Mouse (Mus musculus) CH12.LX (cell line): Measurements from ENCODE around the gene 2310007B03Rik.

ENCODE experiments used
- CTCF ChIP-seq, 2 experiments: IDR thresholded peaks in 1 of 2; conservative IDR thresholded peaks in 1 of 2; 2 replicates each; pipeline ENCODE4 v1.5.1; 2011 to 2012; ENCODE audit warnings: low read depth in 2 of 2, low read length in 2 of 2, improper control_type of control experiment in 1 of 2, inconsistent platforms in 1 of 2, mild to moderate bottlenecking in 1 of 2, moderate library complexity in 1 of 2
- E2F4 ChIP-seq: IDR thresholded peaks from 2 replicates; pipeline ENCODE4 v1.6.1; 2011; ENCODE audit warnings: low read depth, low read length, improper control_type of control experiment; ENCODE audit not compliant: insufficient replicate concordance
- JUND ChIP-seq: conservative IDR thresholded peaks from 2 replicates; pipeline ENCODE4 v1.6.1; 2011; ENCODE audit warnings: low read depth, low read length, improper control_type of control experiment
- MAFK ChIP-seq: IDR thresholded peaks from 2 replicates; pipeline ENCODE4 v1.6.1; 2011; ENCODE audit warnings: low read length, improper control_type of control experiment; ENCODE audit not compliant: insufficient replicate concordance
- MEF2A ChIP-seq: IDR thresholded peaks from 2 replicates; pipeline ENCODE4 v1.6.1; 2014; ENCODE audit warnings: low read depth, mild to moderate bottlenecking, inconsistent platforms, low read length, improper control_type of control experiment, borderline replicate concordance
- MXI1 ChIP-seq: IDR thresholded peaks from 2 replicates; pipeline ENCODE4 v1.6.1; 2011; ENCODE audit warnings: mild to moderate bottlenecking, low read depth, low read length, improper control_type of control experiment
- MYC ChIP-seq: IDR thresholded peaks from 2 replicates; pipeline ENCODE4 v1.6.1; 2011; ENCODE audit warnings: low read depth, mild to moderate bottlenecking, improper control_type of control experiment, low read length
- PAX5 ChIP-seq: IDR thresholded peaks from 2 replicates; pipeline ENCODE4 v1.6.1; 2012; ENCODE audit warnings: low read length, inconsistent platforms, mixed read lengths
- POLR2A ChIP-seq: IDR thresholded peaks from 2 replicates; pipeline ENCODE4 v1.6.1; 2011; ENCODE audit warnings: low read depth, mild to moderate bottlenecking, improper control_type of control experiment, low read length
- POLR2AphosphoS2 ChIP-seq: IDR thresholded peaks from 2 replicates; pipeline ENCODE4 v1.6.1; 2011; ENCODE audit warnings: low read depth, low read length, improper control_type of control experiment
- ZMIZ1 ChIP-seq: IDR thresholded peaks from 2 replicates; pipeline ENCODE4 v1.6.1; 2012; ENCODE audit warnings: low read depth, mild to moderate bottlenecking, inconsistent platforms, low read length, improper control_type of control experiment
- ZNF384 ChIP-seq: IDR thresholded peaks from 2 replicates; pipeline ENCODE4 v1.6.1; 2012; ENCODE audit warnings: low read depth, low read length, improper control_type of control experiment, inconsistent platforms

DNA sequence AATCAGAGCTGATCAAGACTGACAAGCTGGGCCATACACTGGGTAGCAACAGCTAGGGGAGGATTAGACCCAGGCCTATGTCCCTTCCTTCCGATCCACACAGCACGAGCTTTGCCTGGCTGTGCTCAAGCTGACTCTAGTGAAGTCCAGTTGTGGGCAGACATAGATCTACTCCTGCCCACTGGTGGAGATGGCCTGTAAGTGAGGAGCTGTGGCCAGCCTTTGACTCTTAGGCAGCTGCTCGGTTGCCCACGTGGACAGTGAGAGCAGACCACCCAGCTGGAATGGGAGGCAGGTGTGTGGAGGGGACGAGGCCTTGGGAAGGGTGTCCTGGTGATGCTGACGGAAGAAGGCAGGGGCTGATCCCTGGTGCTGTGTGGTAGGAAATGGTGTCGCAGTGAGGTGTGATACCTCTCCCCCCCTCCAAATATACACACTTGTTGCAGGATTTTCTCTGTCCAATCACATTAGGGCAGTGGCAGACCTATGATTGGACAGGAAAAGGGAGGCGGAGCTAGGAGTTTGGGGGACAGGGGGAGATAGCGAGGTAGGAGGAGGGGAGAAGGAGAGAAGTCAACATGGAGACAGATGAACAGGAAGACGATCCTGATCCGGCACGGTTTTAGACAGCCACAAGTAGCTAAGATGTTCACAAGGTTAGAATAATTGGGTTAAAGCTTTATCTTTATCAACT lies 45.7 kb upstream of the 2310007B03Rik start:
- TF ChIP-seq CTCF (conservative IDR thresholded peaks at IDR 0.05 in 1 of 2, IDR thresholded peaks at IDR 0.05 in 1 of 2; ENCODE audit: low read depth in 2 of 2, low read length in 2 of 2), result no peak
- no peak for TF ChIP-seq JUND
- TF ChIP-seq MAFK, result no peak
- no peak for TF ChIP-seq MEF2A
- TF ChIP-seq POLR2A, result no peak
- no peak for TF ChIP-seq POLR2AphosphoS2
- no peak for TF ChIP-seq E2F4
- TF ChIP-seq ZNF384, result no peak
- TF ChIP-seq PAX5, result no peak
- TF ChIP-seq MXI1, result no peak
- TF ChIP-seq ZMIZ1, result no peak
- no peak for TF ChIP-seq MYC
